Mouse (Mus musculus): ENCODE results near the gene Gpr35.

- no peak for TF ChIP-seq POLR2A (IDR thresholded peaks at IDR 0.05; ENCODE audit: borderline replicate concordance, low read depth, low read length)
- TF ChIP-seq CTCF (IDR thresholded peaks at IDR 0.05; ENCODE audit: low read depth, low read length), result no peak
These were observed 22.2 kb downstream of the Gpr35 start for GRCm38 (mm10) chr1:92972854-92973253.

All from bone marrow macrophage, adult 2 months (primary cell).